ENCODE assay signal across 20 mouse cellular contexts in genomic region chr6:59030037-59030436, GRCm38 (mm10). TPM values are rescaled to one million over a fixed set of nuclear protein-coding genes. Genes with fewer than 3 reads are reported as not detected.
"Had no signal": no experiment of that assay in that cellular context is flagged by ENCODE, and none has a peak within 500 bp of the region (broad histone marks: within the 10 kb centered on the region; RNA-seq: fewer than 3 reads in every experiment).

No protein-coding gene starts in this region.

- H3K9ac ChIP-seq: lung, embryonic 14.5 days; midbrain, embryonic 12.5 days; neural tube, embryonic 13.5 days; neural tube, embryonic 15.5 days had no signal

- DNase-seq: lung, adult 18-20 months; lung, embryonic 14.5 days; lung, postnatal 14 days; lung, postnatal 4 days; midbrain, embryonic 14.5 days; retina, postnatal 1 day; right cerebral cortex, postnatal 25 days; right cerebral cortex, postnatal 4 days; spleen, adult 18-20 months; thymus, adult 18-20 months; thymus, postnatal 14 days; thymus, postnatal 4 days had no signal

- H3K27me3 ChIP-seq: midbrain, embryonic 12.5 days; neural tube, embryonic 13.5 days; neural tube, embryonic 15.5 days had no signal

- H3K9me3 ChIP-seq: midbrain, embryonic 10.5 days; midbrain, embryonic 12.5 days; neural tube, embryonic 13.5 days; neural tube, embryonic 15.5 days had no signal

- H3K4me3 ChIP-seq: midbrain, embryonic 10.5 days; midbrain, embryonic 12.5 days; myocyte; neural tube, embryonic 13.5 days; neural tube, embryonic 15.5 days had no signal

- ATAC-seq: midbrain, embryonic 16.5 days had no signal

- H3K27ac ChIP-seq: midbrain, embryonic 10.5 days; midbrain, embryonic 12.5 days; neural tube, embryonic 13.5 days; neural tube, embryonic 15.5 days had no signal

- H3K36me3 ChIP-seq: midbrain, embryonic 10.5 days; midbrain, embryonic 12.5 days; neural tube, embryonic 13.5 days; neural tube, embryonic 15.5 days had no signal

- H3K4me1 ChIP-seq: midbrain, embryonic 10.5 days; midbrain, embryonic 12.5 days; neural tube, embryonic 13.5 days; neural tube, embryonic 15.5 days had no signal

- H3K4me2 ChIP-seq: lung, embryonic 14.5 days; midbrain, embryonic 12.5 days; neural tube, embryonic 13.5 days; neural tube, embryonic 15.5 days had no signal

RNA-seq across cellular contexts. Expression of gene Fam13a, which starts 5.7 kb away (rescaled TPM):
- total RNA-seq: megakaryocyte, adult 5-6 weeks; megakaryocyte-erythroid progenitor cell, adult 5-6 weeks had no signal
